Mouse (Mus musculus) cerebellum, postnatal 36 days (tissue): ENCODE data around the gene Gbf1.

Source experiments
- DNase-seq, 2 experiments: peaks; one replicate each; pipeline ENCODE4 v3.0.0; 2021 to 2022; ENCODE audit warnings: mixed read lengths in 2 of 2

Gbf1 gene

GRCm38 (mm10) chr19:46226295-46226694, 74.0 kb downstream of the Gbf1 start:
- no peak for DNase-seq

- DNase-seq = no peak
Measured at GRCm38 (mm10) chr19:46227300-46227699, 75.0 kb downstream of the Gbf1 start.

- no peak for DNase-seq
Measured at GRCm38 (mm10) chr19:46234450-46234849, 82.1 kb downstream of the Gbf1 start.

- DNase-seq = no peak
Measured at GRCm38 (mm10) chr19:46236658-46237057, 84.3 kb downstream of the Gbf1 start.

- DNase-seq = no peak
Measured at GRCm38 (mm10) chr19:46240246-46240645, 87.9 kb downstream of the Gbf1 start.

GRCm38 (mm10) chr19:46242416-46242815, 90.1 kb downstream of the Gbf1 start:
- DNase-seq = no peak

GRCm38 (mm10) chr19:46244628-46245027, 92.3 kb downstream of the Gbf1 start:
- DNase-seq = no peak

GRCm38 (mm10) chr19:46248991-46249390, 96.7 kb downstream of the Gbf1 start:
- DNase-seq = peak; percentile 46 to 51

- peak in 1 of 2 experiments; percentile 39 for DNase-seq
Measured at GRCm38 (mm10) chr19:46254163-46254752, 101.9 kb downstream of the Gbf1 start.

- DNase-seq = no peak
Measured at GRCm38 (mm10) chr19:46264762-46265161, 112.5 kb downstream of the Gbf1 start.

GRCm38 (mm10) chr19:46275307-46275706, 123.0 kb downstream of the Gbf1 start:
- DNase-seq = no peak

GRCm38 (mm10) chr19:46282081-46282849, 130.0 kb downstream of the Gbf1 start:
- DNase-seq = no peak

- peak; percentile 36 to 43 for DNase-seq
Measured at GRCm38 (mm10) chr19:46284686-46285085, 132.4 kb downstream of the Gbf1 start.

GRCm38 (mm10) chr19:46285631-46286030, 133.3 kb downstream of the Gbf1 start:
- no peak for DNase-seq

GRCm38 (mm10) chr19:46286047-46286446, 133.7 kb downstream of the Gbf1 start:
- peak; percentile 92 to 94 for DNase-seq

- DNase-seq = no peak
Measured at GRCm38 (mm10) chr19:46286926-46287325, 134.6 kb downstream of the Gbf1 start.

GRCm38 (mm10) chr19:46287566-46287965, 135.3 kb downstream of the Gbf1 start:
- no peak for DNase-seq

- DNase-seq = no peak
Measured at GRCm38 (mm10) chr19:46290535-46291105, 138.3 kb downstream of the Gbf1 start.

- DNase-seq = no peak
Measured at GRCm38 (mm10) chr19:46296938-46297337, 144.6 kb downstream of the Gbf1 start.

- no peak for DNase-seq
Measured at GRCm38 (mm10) chr19:46300294-46301045, 148.2 kb downstream of the Gbf1 start.

- DNase-seq = no peak
Measured at GRCm38 (mm10) chr19:46302551-46302950, 150.2 kb downstream of the Gbf1 start.

GRCm38 (mm10) chr19:46303251-46304215, 151.2 kb downstream of the Gbf1 start:
- no peak for DNase-seq
